Mouse (Mus musculus): Measurements from ENCODE around the gene Olfr1000. TPM values are rescaled to one million over a fixed set of nuclear protein-coding genes. Genes with fewer than 3 reads are reported as not detected.

Olfr1000 gene
- polyA plus RNA-seq (2015; fragmentation: Nextera tagmentation; extraction: Ambion mirVana) = not detected in 2 replicates

DNA sequence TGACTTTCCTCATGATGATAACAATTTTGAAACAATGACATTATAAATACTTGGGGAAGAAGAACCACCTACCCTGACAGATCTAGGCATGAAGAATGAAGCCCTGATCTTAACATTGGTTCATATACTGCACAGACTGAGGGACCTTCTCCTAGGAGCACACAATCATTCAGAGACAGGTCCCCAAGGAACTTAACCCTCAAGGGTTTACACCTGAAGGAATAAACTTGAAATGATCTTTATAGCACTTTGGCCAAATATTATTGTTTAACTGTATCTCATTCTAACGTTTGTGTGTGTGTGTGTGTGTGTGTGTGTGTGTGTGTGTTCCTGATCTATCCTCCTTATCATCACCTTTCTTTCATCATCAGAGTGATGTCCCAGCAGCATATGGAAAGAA, at the start of gene Olfr1000:
Gene Olfr1000, minus strand, starts transcription at position 101 of the 400 bp plus-strand sequence.

DNA sequence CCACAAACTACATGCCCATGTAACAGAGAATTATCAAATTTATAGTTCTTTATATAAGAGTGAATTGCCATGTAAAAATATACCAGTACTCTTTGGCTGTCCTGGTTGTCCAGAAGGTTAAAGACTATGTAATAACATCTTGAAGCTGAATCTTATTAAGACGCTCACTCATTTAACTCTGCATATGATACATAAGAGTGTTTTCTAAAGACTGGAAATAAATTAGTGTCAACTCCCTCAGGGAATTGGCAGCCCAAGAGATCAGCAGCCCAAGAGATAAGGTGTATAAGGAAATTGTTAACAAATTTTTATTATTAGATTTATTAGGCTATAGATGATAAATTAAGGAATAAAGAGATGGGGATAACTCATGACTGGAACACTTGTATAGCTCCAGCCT, 38.9 kb upstream of the Olfr1000 start, which contains the start of gene Olfr1002:
Gene Olfr1002, minus strand, starts transcription at position 101 of the 400 bp plus-strand sequence.

GRCm38 (mm10) chr2:85588648-85589047, 23.1 kb downstream of the Olfr1000 start, which contains the start of gene Olfr998:
Gene Olfr998, plus strand, starts transcription at chr2:85588948.

GRCm38 (mm10) chr2:85578915-85579314, 32.8 kb downstream of the Olfr1000 start, which contains the start of gene Olfr996:
Gene Olfr996, plus strand, starts transcription at chr2:85579215.

Other genes with a start within 250 kb of the Olfr1000 start
- not detected in 2 replicates for gene Olfr988, start 248.7 kb downstream of the Olfr1000 start, polyA plus RNA-seq (2015; fragmentation: Nextera tagmentation; extraction: Ambion mirVana)
- not detected in 2 replicates for gene Olfr992, start 202.4 kb downstream of the Olfr1000 start, polyA plus RNA-seq (2015; fragmentation: Nextera tagmentation; extraction: Ambion mirVana)
- gene Olfr993, start 197.0 kb downstream of the Olfr1000 start, polyA plus RNA-seq (2015; fragmentation: Nextera tagmentation; extraction: Ambion mirVana) = not detected in 2 replicates
- not detected in 2 replicates for gene Olfr994, start 175.5 kb downstream of the Olfr1000 start, polyA plus RNA-seq (2015; fragmentation: Nextera tagmentation; extraction: Ambion mirVana)
- not detected in 2 replicates for gene Olfr995, start 168.3 kb downstream of the Olfr1000 start, polyA plus RNA-seq (2015; fragmentation: Nextera tagmentation; extraction: Ambion mirVana)
- gene 4833423E24Rik, start 92.9 kb downstream of the Olfr1000 start, polyA plus RNA-seq (2015; fragmentation: Nextera tagmentation; extraction: Ambion mirVana) = 0.19 and 0.83 TPM in 2 replicates
- not detected in 2 replicates for gene Olfr996, start 32.7 kb downstream of the Olfr1000 start, polyA plus RNA-seq (2015; fragmentation: Nextera tagmentation; extraction: Ambion mirVana)
- gene Olfr998, start 23.0 kb downstream of the Olfr1000 start, polyA plus RNA-seq (2015; fragmentation: Nextera tagmentation; extraction: Ambion mirVana) = 0.22 TPM in 1 of 2 replicates, not detected in the other
- gene Olfr1002, start 38.8 kb upstream of the Olfr1000 start, polyA plus RNA-seq (2015; fragmentation: Nextera tagmentation; extraction: Ambion mirVana) = not detected in 2 replicates
- gene Olfr154, start 52.6 kb upstream of the Olfr1000 start, polyA plus RNA-seq (2015; fragmentation: Nextera tagmentation; extraction: Ambion mirVana) = not detected in 2 replicates
- gene Olfr1006, start 66.9 kb upstream of the Olfr1000 start, polyA plus RNA-seq (2015; fragmentation: Nextera tagmentation; extraction: Ambion mirVana) = 0.11 TPM in 1 of 2 replicates, not detected in the other
- gene Olfr1008, start 77.5 kb upstream of the Olfr1000 start, polyA plus RNA-seq (2015; fragmentation: Nextera tagmentation; extraction: Ambion mirVana) = not detected in 2 replicates
- not detected in 2 replicates for gene Olfr1009, start 103.5 kb upstream of the Olfr1000 start, polyA plus RNA-seq (2015; fragmentation: Nextera tagmentation; extraction: Ambion mirVana)
- 0.05 TPM in 1 of 2 replicates, not detected in the other for gene Olfr1012, start 150.9 kb upstream of the Olfr1000 start, polyA plus RNA-seq (2015; fragmentation: Nextera tagmentation; extraction: Ambion mirVana)
- not detected in 2 replicates for gene Olfr1013, start 155.2 kb upstream of the Olfr1000 start, polyA plus RNA-seq (2015; fragmentation: Nextera tagmentation; extraction: Ambion mirVana)
- not detected in 2 replicates for gene Olfr1014, start 160.8 kb upstream of the Olfr1000 start, polyA plus RNA-seq (2015; fragmentation: Nextera tagmentation; extraction: Ambion mirVana)
- not detected in 2 replicates for gene Olfr1015, start 170.1 kb upstream of the Olfr1000 start, polyA plus RNA-seq (2015; fragmentation: Nextera tagmentation; extraction: Ambion mirVana)
- gene Olfr1016, start 190.6 kb upstream of the Olfr1000 start, polyA plus RNA-seq (2015; fragmentation: Nextera tagmentation; extraction: Ambion mirVana) = not detected in 2 replicates
- gene Olfr1018, start 206.6 kb upstream of the Olfr1000 start, polyA plus RNA-seq (2015; fragmentation: Nextera tagmentation; extraction: Ambion mirVana) = not detected in 2 replicates
- not detected in 2 replicates for gene Olfr1019, start 233.6 kb upstream of the Olfr1000 start, polyA plus RNA-seq (2015; fragmentation: Nextera tagmentation; extraction: Ambion mirVana)
- not detected in 2 replicates for gene Olfr1020, start 235.1 kb upstream of the Olfr1000 start, polyA plus RNA-seq (2015; fragmentation: Nextera tagmentation; extraction: Ambion mirVana)